Mouse (Mus musculus) ES-Bruce4 (cell line): ENCODE results near the gene Pym1.

Source experiments
- CTCF ChIP-seq: IDR thresholded peaks from one replicate; pipeline ENCODE4 v1.8.1; 2011; ENCODE audit warnings: low read depth, low read length
- POLR2A ChIP-seq: IDR thresholded peaks from one replicate; pipeline ENCODE4 v1.8.1; 2011; ENCODE audit warnings: low read length; ENCODE audit not compliant: insufficient read depth

- TF ChIP-seq CTCF = no peak
- no peak for TF ChIP-seq POLR2A
These were observed 580 bp upstream of the Pym1 start for GRCm38 (mm10) chr10:128746972-128747645.
